Mouse (Mus musculus): ENCODE results near the gene Prune2. TPM values are rescaled to one million over a fixed set of nuclear protein-coding genes. Genes with fewer than 3 reads are reported as not detected.
A peak's percentile ranks its signal among the peaks of the same experiment; 100 is the strongest.

The Prune2 gene
- 10 to 100 TPM; 16.2 to 17.4 TPM for total RNA-seq (2021)

DNA sequence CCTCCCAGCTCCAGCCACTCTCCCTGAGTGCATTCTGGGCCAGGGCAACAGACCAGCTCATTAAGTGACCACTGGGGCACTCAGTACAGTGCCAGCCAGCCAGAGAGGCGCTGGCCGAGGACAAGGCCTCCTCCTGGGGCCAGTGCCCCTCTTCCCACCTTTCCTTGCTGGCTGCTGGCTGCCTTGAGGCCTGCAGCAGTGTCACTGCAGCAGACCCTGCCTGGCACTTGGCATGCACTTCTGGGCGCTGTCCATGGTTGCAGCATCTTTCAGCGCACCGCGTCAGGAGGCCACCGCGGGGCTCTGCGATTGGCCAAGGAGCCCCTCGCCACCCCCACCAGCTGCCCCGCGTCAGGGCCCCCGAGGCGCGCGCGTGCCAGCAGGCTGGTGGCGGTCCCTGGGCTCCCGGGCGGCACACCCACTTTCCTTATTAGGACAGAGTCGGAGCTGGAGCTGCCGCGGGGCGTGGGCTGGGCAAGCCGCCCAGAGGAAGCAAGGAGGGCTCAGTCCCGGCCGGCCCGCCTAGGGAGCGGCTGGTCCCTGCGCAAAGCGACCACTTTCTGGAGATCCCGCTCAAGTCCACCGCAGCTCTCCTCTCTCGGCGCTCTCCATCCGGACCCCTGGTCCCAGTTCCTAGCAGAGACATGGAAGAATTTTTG is at the start of gene Prune2:
Gene Prune2, plus strand, starts transcription at position 506 of the 659 bp plus-strand sequence.
- peak; percentile 77 to 81 for DNase-seq
- intact Hi-C loops (cut with DNase I) = loop anchor here (5.0 kb wide), 1 partner anchor 53 kb away; no protein-coding TSS in a partner anchor

- DNase-seq = no peak
- intact Hi-C loops (cut with DNase I) = no loop called here
Observed at GRCm38 (mm10) chr19:16911507-16911906, 44.4 kb upstream of the Prune2 start.

GRCm38 (mm10) chr19:16924516-16924915 is 31.4 kb upstream of the Prune2 start:
- no peak for DNase-seq
- intact Hi-C loops (cut with DNase I) = no loop called here

- intact Hi-C loops (cut with DNase I) = no loop called here
- DNase-seq = no peak
Observed at GRCm38 (mm10) chr19:16934664-16935063, 21.3 kb upstream of the Prune2 start.

GRCm38 (mm10) chr19:16948794-16949313 is 7.1 kb upstream of the Prune2 start:
- intact Hi-C loops (cut with DNase I) = no loop called here
- DNase-seq = no peak

DNA sequence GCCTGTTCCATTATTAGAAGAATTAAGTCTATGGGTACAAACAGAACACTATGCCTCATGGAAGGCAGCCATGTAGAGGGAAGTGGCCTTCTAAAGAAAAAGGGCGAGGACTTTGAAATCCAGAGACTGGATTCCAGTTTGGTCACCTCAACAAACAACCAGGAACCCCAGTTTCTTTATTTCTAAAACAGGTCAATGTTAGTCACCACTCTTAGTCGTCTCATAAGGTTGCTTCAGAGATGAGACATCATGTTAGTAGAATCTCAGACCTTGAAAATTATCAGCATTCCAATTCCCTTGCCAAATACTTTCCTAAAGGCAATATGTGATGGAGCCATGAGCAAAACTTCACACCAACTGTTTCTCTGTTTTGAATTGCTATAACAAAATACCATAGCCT is 6.6 kb upstream of the Prune2 start:
- DNase-seq = no peak
- intact Hi-C loops (cut with DNase I) = no loop called here

DNA sequence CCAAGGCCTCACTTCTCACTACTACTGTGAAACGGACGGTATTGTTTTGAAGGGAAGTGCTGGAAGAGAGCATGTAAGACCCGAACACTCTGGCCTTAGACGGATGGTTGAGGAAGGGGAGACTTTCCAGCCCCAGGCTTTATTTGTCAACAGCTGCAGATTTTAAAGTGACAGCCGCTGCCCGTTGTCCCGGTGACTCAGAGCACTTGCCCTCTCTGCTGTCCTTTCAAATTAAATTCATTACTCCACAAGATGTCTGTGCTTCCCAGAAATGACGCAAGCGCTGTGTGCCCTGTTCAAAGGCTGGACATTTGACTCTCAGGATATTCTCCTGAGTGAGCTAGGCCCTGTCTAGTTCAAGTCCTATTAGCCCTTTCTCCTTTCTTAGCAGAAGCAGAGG is 5.9 kb upstream of the Prune2 start:
- intact Hi-C loops (cut with DNase I) = no loop called here
- no peak for DNase-seq

DNA sequence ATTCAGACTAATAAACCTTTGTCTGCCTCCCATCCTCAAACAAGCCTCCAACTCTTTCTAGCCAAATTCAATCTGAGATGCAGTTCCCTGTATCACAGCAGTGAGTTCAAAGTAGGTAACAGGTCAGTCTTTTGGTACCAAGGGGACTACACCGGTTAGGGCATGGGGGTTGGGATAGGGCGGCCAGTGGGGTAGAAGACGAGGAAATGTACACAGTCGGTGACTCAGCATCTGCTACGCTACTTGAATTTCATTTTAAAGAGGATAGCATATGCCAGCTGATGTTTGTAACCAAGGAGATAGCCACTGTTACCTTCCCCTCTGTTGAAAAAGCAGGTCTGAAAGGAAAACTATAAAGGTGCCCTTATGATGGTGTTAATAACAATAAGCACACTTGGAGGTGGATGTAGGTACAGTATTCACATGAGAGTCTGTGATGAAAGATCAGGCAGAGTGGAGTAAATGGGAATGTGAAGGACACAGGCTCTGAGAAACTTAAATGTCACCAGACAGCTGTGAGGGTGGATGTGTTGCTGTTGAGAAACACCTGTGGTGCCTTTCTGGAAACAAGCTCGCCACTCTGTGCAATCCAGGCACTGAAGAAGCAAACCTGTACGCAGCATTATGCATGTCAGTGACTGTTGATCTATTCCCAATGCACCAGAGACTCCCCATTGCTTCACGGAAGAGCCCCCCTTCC is 5.1 kb upstream of the Prune2 start:
- intact Hi-C loops (cut with DNase I) = no loop called here
- no peak for DNase-seq

- DNase-seq = no peak
Observed at GRCm38 (mm10) chr19:16954736-16955135, 1.2 kb upstream of the Prune2 start.

DNA sequence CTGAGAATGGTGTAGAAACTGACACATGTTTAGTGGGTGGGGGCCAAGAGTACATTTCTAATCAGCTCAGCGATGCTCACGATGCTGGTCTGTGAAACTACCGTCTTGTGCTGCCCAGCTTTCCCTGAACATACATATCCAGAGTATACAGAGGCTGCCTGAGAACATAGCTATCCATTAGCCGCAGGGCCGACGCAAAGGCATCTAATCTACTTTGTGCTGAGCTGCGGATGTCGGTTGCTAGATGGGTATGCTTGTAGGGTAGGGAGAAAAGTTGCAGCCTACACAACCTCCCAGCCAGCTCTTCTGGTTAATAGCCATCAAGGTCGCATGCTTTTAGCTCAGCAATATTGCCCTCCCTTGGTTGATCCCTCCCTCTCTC is 696 bp upstream of the Prune2 start:
- intact Hi-C loops (cut with DNase I) = loop anchor here (5.0 kb wide), 1 partner anchor 53 kb away; no protein-coding TSS in a partner anchor

More at GRCm38 (mm10) chr19:16954736-16955135, 1.2 kb upstream of the Prune2 start:
- intact Hi-C loops (cut with DNase I) = loop anchor here (5.0 kb wide), 1 partner anchor 52 kb away; no protein-coding TSS in a partner anchor

DNA sequence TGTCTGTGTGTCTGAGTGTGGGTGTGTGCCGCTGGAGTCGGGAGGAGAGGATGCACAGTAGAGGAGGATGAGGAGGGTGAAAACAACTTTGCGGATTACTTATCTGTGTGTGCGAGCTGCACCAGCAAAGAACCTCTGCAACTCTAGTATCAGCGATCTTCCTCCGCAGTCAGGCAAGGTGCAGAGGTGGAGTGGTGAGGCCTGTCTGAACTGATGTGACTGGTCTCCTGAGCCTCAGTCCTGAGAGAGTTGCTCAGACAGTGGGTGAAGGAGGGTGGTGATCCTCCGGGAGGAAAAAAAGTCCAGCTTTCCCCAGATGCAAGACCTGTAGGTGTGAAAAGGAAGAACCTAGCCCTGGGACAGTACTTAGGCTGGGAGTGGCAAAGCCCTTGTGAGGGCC is 401 bp downstream of the Prune2 start:
- intact Hi-C loops (cut with DNase I) = loop anchor here (5.0 kb wide), 1 partner anchor 54 kb away; no protein-coding TSS in a partner anchor
- peak in 1 of 2 experiments; percentile 10 for DNase-seq

More for the DNA sequence above, 696 bp upstream of the Prune2 start:
- DNase-seq = no peak

DNA sequence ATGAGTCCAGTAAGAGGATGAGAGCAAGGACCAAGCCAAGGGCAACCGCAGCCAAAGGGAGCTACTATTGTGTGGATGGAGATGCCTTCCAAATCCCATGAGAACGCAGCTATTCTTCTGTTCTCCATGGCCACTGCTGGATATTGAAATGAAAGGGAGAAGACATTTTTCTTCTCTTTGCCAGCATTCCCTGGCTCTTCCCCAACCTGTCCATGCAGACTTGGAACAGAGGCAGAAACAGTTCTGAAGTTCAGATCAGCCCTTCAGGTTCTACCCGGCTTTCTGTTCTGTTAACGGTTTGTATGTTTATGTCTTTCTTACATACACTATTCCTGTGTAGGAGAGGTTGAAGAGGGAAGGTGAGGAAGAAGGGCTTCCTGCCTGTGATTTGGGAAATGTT is 3.1 kb downstream of the Prune2 start:
- intact Hi-C loops (cut with DNase I) = loop anchor here (5.0 kb wide), 1 partner anchor 57 kb away; no protein-coding TSS in a partner anchor
- peak; percentile 14 to 27 for DNase-seq

DNA sequence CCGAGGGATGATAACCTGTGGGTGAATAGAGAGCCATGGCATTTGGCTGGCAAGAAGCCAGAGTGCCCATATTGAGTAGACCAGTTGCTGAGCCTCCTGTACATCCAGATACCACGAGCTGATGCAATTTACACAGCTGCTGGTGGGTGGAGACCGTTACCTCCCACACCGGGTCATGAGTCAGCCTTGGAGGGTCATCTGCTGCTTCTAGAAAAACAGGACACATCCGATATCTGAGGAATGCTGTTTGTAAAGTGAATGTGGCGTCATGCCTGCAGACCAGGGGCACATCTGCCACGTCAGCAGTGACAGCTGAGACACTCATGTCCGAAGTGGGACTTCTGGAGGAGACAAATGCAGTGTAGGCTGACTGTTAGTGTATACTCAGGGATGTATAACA is 3.6 kb downstream of the Prune2 start:
- intact Hi-C loops (cut with DNase I) = loop anchor here (5.0 kb wide), 1 partner anchor 57 kb away; no protein-coding TSS in a partner anchor
- DNase-seq = peak; percentile 11 to 26

DNA sequence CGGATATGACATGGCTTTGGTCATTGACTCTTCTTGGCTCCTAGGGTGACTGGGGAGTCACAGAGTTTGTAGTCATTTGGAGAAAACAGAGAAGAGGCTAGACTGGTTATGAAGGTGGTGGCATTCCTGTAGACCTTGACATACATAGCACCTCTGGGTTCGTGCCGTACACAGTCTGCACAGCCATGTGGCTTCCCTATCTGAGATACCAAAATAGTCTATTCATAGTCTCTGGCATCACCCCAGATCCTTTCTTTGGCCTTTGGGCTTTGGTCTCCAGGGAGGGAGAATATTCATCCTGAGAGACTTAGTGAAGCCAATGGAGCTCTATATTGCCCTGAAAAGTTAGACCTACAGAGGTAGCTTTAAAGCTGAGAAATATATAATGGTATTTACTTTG is 5.1 kb downstream of the Prune2 start:
- DNase-seq = peak; percentile 18 to 26
- intact Hi-C loops (cut with DNase I) = no loop called here

GRCm38 (mm10) chr19:16963178-16963577 is 7.3 kb downstream of the Prune2 start:
- no peak for DNase-seq
- intact Hi-C loops (cut with DNase I) = no loop called here

GRCm38 (mm10) chr19:16968768-16969167 is 12.8 kb downstream of the Prune2 start:
- DNase-seq = no peak
- intact Hi-C loops (cut with DNase I) = no loop called here

DNA sequence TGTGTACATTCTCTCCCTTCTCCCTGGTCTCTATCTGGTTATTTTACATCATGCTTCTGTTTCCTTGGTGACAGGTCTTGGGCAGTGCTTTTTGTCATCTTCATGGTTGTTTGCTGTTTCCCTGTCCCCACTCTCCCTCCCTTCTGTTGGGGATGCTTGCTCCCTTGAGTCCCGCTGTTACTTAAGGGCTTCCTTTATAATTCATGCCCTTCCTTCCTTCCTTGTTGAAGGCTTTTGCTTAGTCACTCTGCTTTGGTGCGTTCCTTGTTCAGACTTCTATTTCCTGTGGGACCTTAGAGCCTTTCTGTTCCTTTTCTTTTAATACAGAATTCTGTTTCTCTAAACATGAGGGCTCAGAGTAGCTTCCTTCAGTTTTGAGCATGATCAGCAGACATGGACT is 14.7 kb downstream of the Prune2 start:
- intact Hi-C loops (cut with DNase I) = no loop called here
- DNase-seq = no peak

DNA sequence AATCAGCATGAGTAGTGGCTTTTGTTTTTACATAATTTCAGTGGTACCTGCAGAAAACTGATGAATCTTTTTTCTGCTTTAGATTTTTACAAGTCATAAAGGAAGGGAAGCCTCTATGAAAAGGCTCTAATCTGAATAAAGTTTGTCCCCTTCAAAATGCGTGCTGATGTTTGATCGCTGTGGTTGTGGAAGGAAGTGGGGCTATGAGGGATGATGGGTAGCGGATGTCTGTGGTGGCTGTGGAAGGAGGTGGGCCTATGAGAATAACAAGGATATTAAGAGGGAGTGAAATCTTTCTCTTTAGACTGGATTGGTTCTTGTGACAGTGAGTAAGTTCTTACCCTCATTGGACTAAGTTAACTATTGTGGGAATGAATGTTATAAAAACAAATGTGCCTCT is 23.0 kb downstream of the Prune2 start:
- no peak for DNase-seq
- intact Hi-C loops (cut with DNase I) = no loop called here

DNA sequence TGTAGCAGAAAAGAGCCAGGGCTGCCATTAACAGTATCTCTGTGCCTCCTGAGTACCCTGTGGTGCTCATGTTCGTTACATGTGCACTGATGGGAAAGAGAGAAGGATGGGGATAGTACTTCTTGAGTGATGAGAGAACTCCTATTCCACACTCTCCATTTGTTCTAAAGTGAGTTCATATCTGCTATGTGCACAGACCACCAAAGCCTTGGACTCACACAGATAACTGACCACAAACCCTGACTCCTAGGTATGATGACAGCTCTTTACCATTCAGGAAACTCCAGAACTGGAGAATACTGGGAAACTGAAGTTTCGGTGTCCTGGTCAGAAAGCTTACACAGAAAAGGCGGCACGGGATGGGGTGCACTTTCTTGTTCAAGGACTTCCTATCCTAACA is 25.8 kb downstream of the Prune2 start:
- DNase-seq = no peak
- intact Hi-C loops (cut with DNase I) = no loop called here

DNA sequence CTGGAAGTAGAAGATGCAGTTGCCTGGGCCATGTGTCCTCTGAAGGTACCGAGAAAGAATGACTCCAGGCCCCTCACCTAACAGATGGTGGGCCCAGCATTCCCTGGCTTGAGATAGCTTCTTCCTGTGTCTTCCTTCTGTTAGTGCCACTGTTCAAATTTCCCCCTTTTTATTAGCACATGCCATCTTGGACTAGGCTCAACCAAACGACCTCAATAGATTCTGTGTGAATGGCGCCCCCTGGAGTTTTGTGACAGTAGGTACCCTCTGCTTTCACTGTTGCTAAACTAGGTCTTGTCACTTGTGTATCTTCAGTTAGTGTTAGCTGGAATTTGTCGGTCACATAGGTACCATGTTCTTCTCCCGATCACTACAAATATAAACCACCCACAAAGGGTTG is 29.0 kb downstream of the Prune2 start:
- intact Hi-C loops (cut with DNase I) = loop anchor here (2.0 to 5.0 kb wide), 2 partner anchors 83 to 182 kb away; no protein-coding TSS in a partner anchor
- DNase-seq = peak; percentile 29 to 64

- intact Hi-C loops (cut with DNase I) = loop anchor here (5.0 kb wide), 1 partner anchor 86 kb away; no protein-coding TSS in a partner anchor
- no peak for DNase-seq
Observed at GRCm38 (mm10) chr19:16987984-16988383, 32.1 kb downstream of the Prune2 start.

- no peak for DNase-seq
- intact Hi-C loops (cut with DNase I) = no loop called here
Observed at GRCm38 (mm10) chr19:16992151-16992550, 36.2 kb downstream of the Prune2 start.

Measured in heart, postnatal 10 days (tissue).